Mouse (Mus musculus) liver, embryonic 16.5 days (tissue): ENCODE measurements around the gene Ip6k3. TPM values are rescaled to one million over a fixed set of nuclear protein-coding genes. Genes with fewer than 3 reads are reported as not detected.

Source experiments
- ATAC-seq: fragments of 200-750 bp; cut with Nextera tagmentation; 2 replicates; pipeline ENCODE4 v1.8.0; 2017; ENCODE audit warnings: low read depth, mild to moderate bottlenecking, moderate number of reproducible peaks, moderate library complexity
- H3K27ac ChIP-seq: fragments of 300-500 bp; sonication (generic); 2 replicates; pipeline ENCODE4 v1.5.1; 2014; ENCODE audit warnings: mild to moderate bottlenecking, low read length
- H3K27me3 ChIP-seq: fragments of 300-500 bp; sonication (generic); 2 replicates; pipeline ENCODE4 v1.6.1; 2014; ENCODE audit warnings: low read depth, low read length, mixed read lengths; ENCODE audit not compliant: control insufficient read depth, insufficient read depth
- H3K36me3 ChIP-seq: fragments of 300-500 bp; sonication (generic); 2 replicates; pipeline ENCODE4 v1.6.1; 2014; ENCODE audit warnings: mild to moderate bottlenecking; ENCODE audit not compliant: control insufficient read depth, insufficient read depth
- H3K4me1 ChIP-seq: fragments of 300-500 bp; sonication (generic); 2 replicates; pipeline ENCODE4 v1.6.1; 2014; ENCODE audit warnings: low read depth, low read length, mixed read lengths; ENCODE audit not compliant: control insufficient read depth
- H3K4me2 ChIP-seq: fragments of 300-500 bp; sonication (generic); 2 replicates; pipeline ENCODE4 v1.6.1; 2014; ENCODE audit warnings: low read depth, low read length, mixed read lengths
- H3K4me3 ChIP-seq: fragments of 300-500 bp; sonication (generic); 2 replicates; pipeline ENCODE4 v1.5.1; 2014; ENCODE audit warnings: low read depth, mild to moderate bottlenecking, low read length
- H3K9ac ChIP-seq: fragments of 300-500 bp; sonication (generic); 2 replicates; pipeline ENCODE4 v1.6.1; 2014; ENCODE audit warnings: low read depth, low read length
- H3K9me3 ChIP-seq: fragments of 300-500 bp; sonication (generic); replicated peaks from 2 replicates; pipeline ENCODE4 v1.6.1; 2016; ENCODE audit warnings: low read length; ENCODE audit not compliant: control insufficient read depth
- WGBS: fragments of 180-500 bp; shearing (Covaris S2); extraction: QIAGEN DNeasy Blood & Tissue Kit; methylation state at CpG from one replicate; pipeline ENCODE4 v1.1.7; 2014; ENCODE audit not compliant: insufficient replicate concordance; 5-methylcytosine and 5-hydroxymethylcytosine counted together
- polyA plus RNA-seq: library from polyadenylated mRNA; unstranded; fragments of >200 nt; fragmentation: Nextera tagmentation; extraction: Ambion mirVana; gene quantifications from 2 replicates; pipeline ENCODE4 v1.2.1, GENCODE M21; 2015

Gene Ip6k3
- polyA plus RNA-seq, 1 experiment from 2014 or later, result 0.28 TPM

DNA sequence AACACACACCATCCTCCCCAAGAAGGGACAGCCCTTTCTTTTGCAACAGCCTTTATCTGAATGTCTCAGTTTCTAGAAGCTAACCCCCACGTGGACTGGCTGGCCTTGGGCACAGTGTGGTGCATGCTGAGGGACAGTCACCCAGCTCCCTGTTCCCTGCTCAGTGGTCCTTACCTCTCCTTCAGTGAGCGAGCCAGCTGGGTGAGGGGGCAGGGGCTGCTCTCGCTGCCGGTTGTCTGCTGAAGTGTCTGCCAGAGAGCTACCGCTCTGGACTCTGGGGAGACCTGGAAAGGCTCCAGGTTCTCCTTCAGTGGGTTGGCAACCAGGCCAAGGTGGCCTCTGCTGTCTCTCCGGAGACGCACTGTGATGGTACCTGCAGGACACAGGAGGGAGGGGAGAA lies 16.7 kb downstream of the Ip6k3 start:
- H3K9ac ChIP-seq, result no peak overlapping the region
- no peaks in the 10 kb centered on the region for H3K9me3 ChIP-seq
- H3K4me1 ChIP-seq, result peaks cover 39% of the 10 kb centered on the region
- H3K4me3 ChIP-seq, result no peak overlapping the region
- H3K4me2 ChIP-seq, result no peak overlapping the region
- no peaks in the 10 kb centered on the region for H3K27me3 ChIP-seq
- H3K27ac ChIP-seq, result no peak overlapping the region
- no peak for ATAC-seq
- no peaks in the 10 kb centered on the region for H3K36me3 ChIP-seq
- 68% methylated on average over 7 of the region's 7 CpGs for WGBS

DNA sequence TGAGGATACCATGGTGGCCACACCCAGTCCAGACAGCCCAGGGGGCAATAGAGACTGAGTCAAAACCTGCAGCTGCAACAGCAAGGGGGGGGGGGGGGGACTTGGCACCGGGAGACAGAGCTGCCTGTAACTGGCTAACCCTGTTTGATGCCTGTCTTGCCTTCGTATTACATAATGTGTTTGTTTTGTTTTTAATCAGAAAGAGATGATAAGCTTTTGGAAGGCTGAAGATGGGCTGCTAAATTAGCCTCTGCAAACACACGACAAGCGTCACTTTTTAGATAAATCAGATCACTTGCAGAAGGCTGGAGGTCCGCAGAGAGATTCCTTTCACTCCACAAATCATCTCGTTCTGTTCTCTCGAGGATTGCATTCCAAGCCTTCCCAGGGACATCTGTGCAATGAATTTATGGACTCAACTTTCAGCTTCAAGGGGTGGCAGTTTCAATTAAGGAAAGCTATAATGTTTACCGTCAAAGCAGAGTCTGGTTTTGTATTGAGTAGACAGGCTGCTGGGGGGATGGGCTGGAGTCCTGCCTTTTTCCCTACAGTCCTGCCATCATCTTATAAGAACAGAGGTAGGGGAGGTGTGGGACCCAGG lies 21.2 kb downstream of the Ip6k3 start:
- peaks cover 9% of the 10 kb centered on the region for H3K4me1 ChIP-seq
- ATAC-seq, result no peak
- no peak overlapping the region for H3K27ac ChIP-seq
- no peak overlapping the region for H3K4me2 ChIP-seq
- no peak overlapping the region for H3K9ac ChIP-seq
- H3K27me3 ChIP-seq, result no peaks in the 10 kb centered on the region
- H3K4me3 ChIP-seq, result no peak overlapping the region
- WGBS, result 23% methylated on average over 8 of the region's 8 CpGs
- H3K9me3 ChIP-seq, result no peaks in the 10 kb centered on the region
- H3K36me3 ChIP-seq, result no peaks in the 10 kb centered on the region

DNA sequence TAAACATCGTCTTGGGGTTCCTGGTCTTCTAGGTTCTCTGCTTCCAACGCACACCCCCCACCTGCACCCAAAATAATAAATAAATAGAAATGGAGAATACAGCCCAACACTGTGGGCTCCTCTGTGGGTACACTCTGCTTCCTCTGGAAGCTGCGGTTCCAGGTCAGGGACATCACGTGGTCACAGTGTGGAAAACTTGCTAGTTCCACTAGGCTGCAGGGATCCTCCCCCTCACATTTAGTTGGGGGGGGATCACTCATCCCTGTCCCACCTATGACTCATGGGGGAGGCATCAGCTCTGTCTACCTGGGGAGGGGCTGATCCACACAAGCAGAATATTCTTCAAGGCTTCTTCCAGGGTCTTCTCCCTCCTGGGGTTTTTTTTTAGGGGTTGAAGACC lies 23.4 kb downstream of the Ip6k3 start:
- no peak overlapping the region for H3K27ac ChIP-seq
- H3K4me1 ChIP-seq, result peaks cover 2% of the 10 kb centered on the region
- H3K36me3 ChIP-seq, result no peaks in the 10 kb centered on the region
- no peak overlapping the region for H3K4me3 ChIP-seq
- no peak for ATAC-seq
- WGBS, result 56% methylated on average over 4 of the region's 4 CpGs
- no peak overlapping the region for H3K9ac ChIP-seq
- H3K9me3 ChIP-seq, result no peaks in the 10 kb centered on the region
- no peak overlapping the region for H3K4me2 ChIP-seq
- no peaks in the 10 kb centered on the region for H3K27me3 ChIP-seq

DNA sequence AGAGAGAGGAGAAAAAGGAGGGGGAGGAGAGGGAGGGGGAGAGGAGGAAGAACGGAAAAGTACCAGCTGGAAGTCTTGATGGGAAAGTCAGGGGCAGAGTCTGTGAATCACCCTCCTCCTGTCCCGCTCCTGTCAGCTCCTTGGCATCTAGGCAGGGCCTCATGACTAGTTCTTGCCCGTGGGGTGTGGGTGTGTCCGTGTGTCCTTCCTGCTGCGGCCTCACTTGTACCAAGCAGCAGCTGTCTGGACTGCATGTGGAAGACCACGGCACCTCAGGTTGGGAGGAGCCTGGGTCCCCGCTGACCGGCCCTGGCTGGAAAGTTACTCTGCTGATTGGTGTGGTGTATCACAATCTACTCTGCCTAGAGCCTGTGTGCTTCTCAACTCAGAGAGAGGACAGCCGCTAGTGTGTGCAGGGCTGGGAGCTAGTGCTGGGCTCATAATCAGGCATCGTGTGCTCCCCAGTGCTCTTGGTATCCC lies 25.6 kb downstream of the Ip6k3 start:
- Histone ChIP-seq H3K4me2 (no peak overlapping the region), H3K4me1 (peaks cover 2% of the 10 kb centered on the region), H3K9me3 (no peaks in the 10 kb centered on the region), H3K36me3 (no peaks in the 10 kb centered on the region), H3K27ac (no peak overlapping the region), H3K9ac (no peak overlapping the region), H3K4me3 (no peak overlapping the region), H3K27me3 (no peaks in the 10 kb centered on the region)
- no peak for ATAC-seq
- 45% methylated on average over 10 of the region's 10 CpGs for WGBS

DNA sequence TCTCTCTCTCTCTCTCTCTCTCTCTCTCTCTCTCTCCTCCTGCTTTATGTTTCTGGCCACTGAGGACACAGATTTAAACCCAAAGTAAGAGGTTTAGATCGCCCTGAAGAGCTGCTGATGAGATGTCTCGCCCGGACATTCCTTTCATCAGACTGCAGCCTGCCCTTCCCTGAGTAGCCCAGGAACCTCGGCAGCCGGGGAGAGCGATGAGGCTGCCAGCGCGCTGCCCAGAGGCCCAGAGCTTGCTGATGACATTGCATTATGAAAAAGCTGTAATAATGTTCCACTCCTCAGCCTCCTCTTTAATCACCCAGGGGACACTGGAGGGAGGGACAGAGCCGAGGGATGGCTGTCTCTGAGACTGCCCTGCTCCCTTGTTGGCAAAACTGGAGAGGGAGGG lies 27.3 kb downstream of the Ip6k3 start:
- WGBS, result 74% methylated on average over 9 of the region's 9 CpGs
- peaks cover 3% of the 10 kb centered on the region for H3K4me1 ChIP-seq
- H3K36me3 ChIP-seq, result no peaks in the 10 kb centered on the region
- no peaks in the 10 kb centered on the region for H3K27me3 ChIP-seq
- no peak for ATAC-seq
- no peak overlapping the region for H3K9ac ChIP-seq
- no peaks in the 10 kb centered on the region for H3K9me3 ChIP-seq
- no peak overlapping the region for H3K4me2 ChIP-seq
- H3K27ac ChIP-seq, result no peak overlapping the region
- H3K4me3 ChIP-seq, result no peak overlapping the region

DNA sequence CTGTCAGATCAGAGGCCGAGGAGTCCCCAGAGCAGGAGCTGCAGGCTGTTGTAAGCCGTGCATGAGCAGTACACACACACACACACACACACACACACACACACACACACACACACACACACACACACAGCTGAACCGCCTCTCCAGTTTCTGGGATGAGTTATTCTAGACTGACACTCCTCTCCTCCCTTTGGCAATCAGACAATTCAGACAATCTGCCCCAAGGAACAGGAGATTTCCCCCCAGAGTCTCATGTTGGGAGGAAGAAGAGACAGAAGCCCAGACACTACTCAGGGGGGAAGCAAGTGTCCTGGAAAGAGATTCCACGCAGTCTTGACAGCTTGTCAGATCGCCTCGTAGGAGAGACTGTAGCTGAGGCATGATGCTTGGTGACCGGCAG lies 28.3 kb downstream of the Ip6k3 start:
- no peak for ATAC-seq
- WGBS, result 69% methylated on average over 7 of the region's 7 CpGs
- H3K9ac ChIP-seq, result no peak overlapping the region

DNA sequence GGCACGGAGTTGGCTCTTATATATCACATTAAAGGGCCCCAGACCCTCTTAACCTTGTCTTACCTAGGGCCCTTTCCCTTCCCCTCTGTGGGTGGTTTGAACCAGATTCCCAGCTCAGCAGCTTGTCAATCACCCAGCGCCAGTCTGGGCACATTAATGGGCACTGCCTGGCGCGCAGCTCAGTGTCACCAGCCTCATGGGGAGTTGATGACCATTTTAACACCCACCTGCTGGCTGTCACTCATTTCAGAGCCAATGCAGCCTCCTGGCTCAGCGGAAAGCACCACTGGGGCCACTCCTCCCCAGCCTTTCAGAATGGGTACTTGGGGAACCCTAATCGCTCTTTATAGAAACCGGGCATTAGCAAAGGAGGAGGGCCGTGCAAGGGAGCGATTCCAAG lies 29.2 kb downstream of the Ip6k3 start:
- 80% methylated on average over 9 of the region's 9 CpGs for WGBS
- H3K9ac ChIP-seq, result no peak overlapping the region
- no peaks in the 10 kb centered on the region for H3K36me3 ChIP-seq
- ATAC-seq, result no peak
- peaks cover 17% of the 10 kb centered on the region for H3K4me1 ChIP-seq
- no peaks in the 10 kb centered on the region for H3K9me3 ChIP-seq
- no peak overlapping the region for H3K27ac ChIP-seq
- H3K4me2 ChIP-seq, result no peak overlapping the region
- no peak overlapping the region for H3K4me3 ChIP-seq
- no peaks in the 10 kb centered on the region for H3K27me3 ChIP-seq

More for the DNA sequence above, 28.3 kb downstream of the Ip6k3 start:
- Histone ChIP-seq H3K36me3 (no peaks in the 10 kb centered on the region), H3K4me1 (peaks cover 12% of the 10 kb centered on the region), H3K27me3 (no peaks in the 10 kb centered on the region), H3K27ac (no peak overlapping the region), H3K4me3 (no peak overlapping the region), H3K9me3 (no peaks in the 10 kb centered on the region), H3K4me2 (no peak overlapping the region)

DNA sequence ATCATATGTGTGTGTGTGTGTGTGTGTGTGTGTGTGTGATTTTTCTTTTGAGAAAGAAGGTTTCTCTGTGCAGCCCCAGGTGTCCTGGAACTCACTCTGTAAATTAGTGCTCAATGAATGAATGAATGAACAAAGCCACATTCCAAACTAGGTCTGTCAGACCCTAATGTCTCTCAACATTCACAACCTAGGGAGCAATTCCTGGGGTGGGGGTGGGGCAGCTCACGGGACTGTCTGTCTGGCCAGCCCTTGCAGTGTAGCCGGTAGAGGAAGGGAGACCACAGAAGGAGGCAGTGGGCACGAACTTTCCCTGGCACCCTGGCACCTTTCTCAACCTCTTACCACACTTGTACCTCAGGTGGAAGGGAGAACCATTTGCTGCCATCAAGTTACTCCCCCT lies 32.9 kb downstream of the Ip6k3 start:
- no peaks in the 10 kb centered on the region for H3K9me3 ChIP-seq

DNA sequence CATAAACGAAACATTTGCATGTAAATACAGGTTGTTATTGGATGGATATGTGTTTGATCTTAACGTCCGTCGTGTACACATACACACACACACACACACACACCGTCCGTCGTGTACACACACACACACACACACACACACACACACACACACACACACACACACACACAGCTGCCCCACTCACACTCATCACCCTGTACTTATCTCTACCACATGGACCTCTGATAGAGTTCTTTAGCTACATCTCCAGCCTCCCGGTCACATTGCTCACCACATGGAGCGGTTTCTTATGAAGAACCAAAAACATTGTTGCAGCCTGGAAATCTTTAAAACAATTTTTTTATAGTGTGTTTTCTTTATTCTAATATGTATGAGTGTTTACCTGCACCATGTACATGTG lies 33.4 kb downstream of the Ip6k3 start:
- peak overlapping the region; percentile 64 for H3K9ac ChIP-seq
- H3K36me3 ChIP-seq, result no peaks in the 10 kb centered on the region
- peak; percentile 58 for ATAC-seq
- WGBS, result 16% methylated on average over 9 of the region's 9 CpGs
- no peaks in the 10 kb centered on the region for H3K27me3 ChIP-seq
- peak overlapping the region; percentile 59 for H3K27ac ChIP-seq
- H3K9me3 ChIP-seq, result no peaks in the 10 kb centered on the region
- H3K4me2 ChIP-seq, result peak overlapping the region; percentile 83
- H3K4me1 ChIP-seq, result peaks cover 42% of the 10 kb centered on the region
- H3K4me3 ChIP-seq, result peak overlapping the region; percentile 87

More for the DNA sequence above, 32.9 kb downstream of the Ip6k3 start:
- Histone ChIP-seq H3K4me1 (peaks cover 42% of the 10 kb centered on the region), H3K9ac (no peak overlapping the region), H3K36me3 (no peaks in the 10 kb centered on the region), H3K4me3 (no peak overlapping the region), H3K27ac (no peak overlapping the region), H3K4me2 (no peak overlapping the region), H3K27me3 (no peaks in the 10 kb centered on the region)
- WGBS, result 21% methylated on average over 3 of the region's 3 CpGs
- ATAC-seq, result no peak
